Mouse (Mus musculus) NIH3T3 (cell line): ENCODE measurements at regions not wholly inside any gene's neighbourhood (a gene's known extent, or its start where the extent isn't known, plus 50 kb on each side); places are given as distances from the start of the nearest gene placed in this dataset.

Experiments
- DNase-seq: peaks from one replicate; pipeline ENCODE4 v3.0.0-alpha.2; 2012; ENCODE audit warnings: low read depth

DNA sequence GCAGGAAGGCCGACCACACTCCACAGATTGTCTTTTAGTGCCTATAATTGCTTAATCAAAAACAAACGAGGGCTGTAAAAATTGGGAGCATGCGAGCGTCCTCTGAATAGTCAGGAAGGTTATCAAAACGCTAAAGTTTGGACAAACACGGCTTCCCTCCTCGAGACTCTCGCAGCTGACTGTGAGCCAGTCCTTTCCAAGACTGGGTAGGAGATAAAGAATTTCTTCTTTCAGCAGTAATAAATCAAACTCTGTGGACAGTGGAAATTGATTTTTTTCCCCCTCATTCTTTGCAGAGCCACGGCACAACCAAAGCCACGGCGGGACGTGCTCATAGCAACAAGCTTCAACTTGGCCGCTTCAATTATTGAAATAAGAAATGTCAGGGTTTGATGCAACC is 119.7 kb upstream of the Kazn start:
- DNase-seq, result no peak

DNA sequence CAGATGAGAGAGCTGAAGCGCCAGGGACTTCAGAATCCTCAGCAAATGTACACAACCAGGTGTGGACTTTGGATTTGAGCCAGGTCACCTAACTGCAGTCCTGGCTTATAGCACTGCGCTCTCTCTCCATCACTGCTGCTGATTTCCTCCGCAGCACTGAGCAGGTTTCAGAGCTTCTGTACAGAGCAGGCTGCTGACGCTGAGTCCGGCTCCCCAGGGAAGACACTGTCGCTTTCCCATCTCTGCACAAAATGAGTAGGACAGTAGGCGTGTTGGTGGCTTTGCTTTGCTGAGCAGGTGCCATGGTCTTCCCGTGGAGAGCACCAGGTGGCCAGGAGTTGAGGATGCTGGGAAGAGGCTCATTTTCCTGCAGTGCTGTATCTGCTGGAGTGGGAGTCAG is 116.2 kb upstream of the Kazn start:
- DNase-seq, result no peak

DNA sequence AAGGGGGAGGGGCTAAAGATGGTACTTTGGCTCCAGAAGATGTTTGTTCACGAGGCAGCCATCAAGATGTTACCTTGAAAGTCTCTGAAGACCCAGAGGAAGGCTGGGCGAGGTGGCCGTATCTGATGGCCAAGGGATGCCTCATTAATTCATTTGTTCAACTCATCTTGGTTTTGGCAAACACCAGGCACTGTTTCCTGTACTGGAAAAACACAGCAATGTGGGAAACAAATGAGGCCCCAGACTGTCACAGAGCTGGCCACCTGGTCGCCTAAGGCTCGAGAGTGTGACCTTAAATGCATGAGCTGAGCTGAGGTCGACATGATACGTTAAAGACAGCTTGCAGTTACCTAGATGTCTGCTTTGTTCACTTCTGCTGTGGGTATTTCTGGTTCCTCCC is 114.3 kb upstream of the Kazn start:
- DNase-seq, result no peak

DNA sequence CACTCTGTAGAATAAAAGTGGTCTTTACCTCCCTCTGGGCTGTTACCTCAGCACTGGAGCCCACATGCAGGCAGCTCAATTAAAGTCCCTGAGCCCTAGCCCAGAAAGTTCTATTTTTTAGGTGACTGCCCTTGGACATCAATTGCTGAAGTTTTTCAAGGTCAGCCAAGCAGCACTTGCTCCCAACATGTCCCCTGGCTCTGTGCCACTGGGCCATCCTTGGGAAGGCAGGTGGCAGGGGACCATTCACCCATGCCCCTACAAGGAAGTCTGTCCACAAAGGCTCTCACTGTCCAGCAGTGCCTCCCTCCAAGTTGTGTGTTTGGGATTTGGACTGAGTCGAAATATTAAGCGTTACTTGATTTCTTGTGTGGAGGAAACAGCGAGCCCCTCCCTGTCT is 112.6 kb upstream of the Kazn start:
- DNase-seq, result no peak

DNA sequence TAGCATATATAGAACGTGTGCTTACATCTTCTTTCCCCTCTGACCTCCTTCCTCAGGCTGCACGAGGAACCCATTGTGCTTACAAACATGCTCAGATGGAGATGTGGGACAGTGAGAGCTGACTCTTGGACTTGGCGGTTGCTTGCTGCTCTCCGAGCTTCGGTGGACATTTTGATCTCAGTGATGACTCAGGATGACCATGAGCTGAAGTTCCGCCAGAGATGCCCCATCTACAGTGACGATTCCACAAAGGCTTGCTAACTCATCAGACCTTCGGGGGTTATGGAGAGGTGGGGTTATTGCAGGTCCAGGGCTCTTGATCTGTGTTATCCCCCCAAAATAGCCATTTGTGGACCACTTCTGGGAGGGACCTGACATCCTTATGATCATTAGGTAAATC is 111.8 kb upstream of the Kazn start:
- no peak for DNase-seq

DNA sequence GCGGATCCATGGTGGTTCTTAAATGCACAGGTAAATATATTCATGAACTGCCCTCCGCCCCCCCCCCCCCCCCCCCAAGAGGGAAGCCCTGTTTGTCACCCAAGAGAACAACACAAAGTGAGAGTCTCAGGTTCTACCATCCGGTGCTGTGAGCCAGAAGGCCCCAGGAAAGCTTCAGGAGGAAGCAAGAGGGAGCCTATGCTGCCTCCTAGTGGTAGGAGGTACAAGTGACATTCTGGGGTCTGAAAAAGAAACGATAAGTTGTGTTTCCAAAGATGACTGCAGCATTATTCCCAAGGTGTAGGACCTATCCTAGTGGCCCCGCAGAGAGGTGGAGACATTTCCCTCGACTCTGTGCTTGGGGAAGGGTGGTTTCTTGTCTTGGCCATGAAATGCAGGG is 109.7 kb upstream of the Kazn start:
- DNase-seq, result no peak

DNA sequence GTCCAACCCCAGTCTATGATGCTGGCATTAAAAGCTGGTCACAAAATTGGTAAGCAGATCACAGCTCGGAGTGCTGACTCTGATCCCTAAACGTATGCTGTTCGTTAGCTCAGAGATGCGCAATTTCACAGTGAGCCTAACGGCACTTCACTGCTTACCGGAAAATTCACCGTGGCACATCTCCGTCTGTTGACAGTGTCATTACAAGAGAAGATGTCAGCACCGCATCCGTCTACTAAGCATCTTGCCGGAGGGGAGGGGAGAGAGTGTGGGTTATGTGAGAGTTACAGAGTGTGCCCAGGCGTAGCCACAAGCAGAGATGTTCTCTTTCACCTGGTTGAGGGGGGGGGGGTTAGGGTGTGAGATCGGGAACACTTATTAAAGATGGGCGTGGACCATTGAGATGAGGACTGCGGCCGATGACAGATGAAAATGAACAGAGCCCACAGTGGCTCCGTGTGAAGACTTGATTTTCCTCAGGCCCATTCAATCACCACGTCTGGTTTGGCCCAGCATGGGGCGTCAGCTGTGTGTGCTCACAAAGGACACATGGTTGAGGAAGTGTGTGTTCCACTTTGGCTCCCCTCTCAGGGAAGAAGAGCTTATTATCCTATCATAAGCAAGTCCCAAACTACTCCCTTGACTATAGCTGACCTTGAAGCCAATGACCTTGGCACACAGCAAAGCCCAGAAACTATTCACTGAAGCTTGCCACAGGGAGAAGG is 103.4 kb upstream of the Kazn start:
- no peak for DNase-seq

DNA sequence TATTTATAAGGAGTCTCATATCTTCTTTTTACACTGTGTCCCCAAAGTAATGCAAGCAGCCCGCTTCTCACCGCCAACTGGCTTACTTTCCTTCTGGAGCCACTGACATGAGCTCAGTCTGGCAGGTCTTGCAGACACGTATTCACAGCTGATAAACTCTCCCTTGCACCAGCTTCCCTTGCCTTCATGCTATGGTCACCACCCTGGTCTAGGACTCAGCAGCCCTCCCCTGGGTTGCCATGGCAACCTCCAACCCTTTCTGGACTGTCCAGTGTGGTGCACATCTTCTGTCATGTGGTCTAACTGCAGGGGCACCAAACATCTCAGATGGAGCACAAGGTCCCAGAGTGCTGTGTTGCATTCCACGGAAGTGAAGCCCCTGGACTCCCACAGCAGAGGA is 102.1 kb upstream of the Kazn start:
- no peak for DNase-seq

DNA sequence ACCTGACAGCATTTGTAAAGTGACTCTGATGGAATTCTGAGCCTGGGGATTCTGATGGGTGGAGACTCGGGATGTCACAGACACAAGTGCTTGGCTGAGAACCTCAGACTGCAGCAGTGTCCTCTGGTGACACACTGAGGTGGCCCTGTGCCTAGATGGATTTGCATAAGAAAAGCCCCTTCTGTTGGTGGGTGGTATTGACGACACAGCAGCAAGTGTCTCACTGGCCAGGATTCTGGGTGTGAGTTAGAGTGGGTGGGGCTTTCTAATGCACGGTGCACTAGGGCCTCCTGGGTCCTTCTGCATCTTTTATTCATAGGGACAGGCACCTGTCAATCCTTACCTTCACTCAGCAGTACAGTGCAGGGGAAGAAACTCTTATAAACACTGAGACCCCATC is 100.9 kb upstream of the Kazn start:
- DNase-seq, result no peak

DNA sequence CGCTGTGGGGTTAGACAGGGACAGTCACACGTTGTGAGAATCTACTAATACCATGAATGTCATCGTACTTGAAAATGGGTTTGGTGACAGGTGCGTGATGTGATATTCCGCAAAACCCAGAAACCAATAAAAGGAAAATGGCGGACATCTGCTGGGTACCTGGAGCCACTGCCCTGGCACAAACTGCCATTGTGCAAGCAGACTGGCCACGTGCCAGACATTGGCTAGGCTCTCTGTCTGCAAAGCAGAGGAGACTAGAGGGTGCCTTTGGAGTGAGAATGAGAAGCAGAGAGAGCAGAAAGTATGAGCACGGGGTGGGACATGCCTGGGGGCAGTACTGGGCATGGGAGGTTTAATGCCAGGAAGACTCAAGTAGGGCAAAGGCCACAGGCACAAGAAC is 98.5 kb upstream of the Kazn start:
- no peak for DNase-seq

DNA sequence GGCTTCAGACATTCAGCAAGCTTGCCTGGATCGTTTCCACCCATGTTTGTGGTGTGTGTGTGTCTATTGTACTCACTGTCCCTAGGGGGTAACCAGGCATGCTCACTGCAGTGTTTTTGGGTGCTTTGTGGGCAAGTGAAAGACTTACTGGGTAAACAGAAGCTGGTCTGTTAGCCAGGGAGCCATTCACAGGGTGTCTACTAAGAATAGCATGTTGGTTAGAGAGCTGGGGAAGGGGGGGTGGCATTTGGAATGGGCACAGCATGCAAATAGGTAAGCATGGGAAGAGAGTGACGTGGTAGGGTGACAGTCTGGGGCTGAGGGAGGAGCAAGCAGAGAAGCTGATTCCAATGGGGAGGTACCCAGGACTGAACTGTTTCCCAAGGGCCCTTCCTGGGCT is 97.7 kb upstream of the Kazn start:
- no peak for DNase-seq

DNA sequence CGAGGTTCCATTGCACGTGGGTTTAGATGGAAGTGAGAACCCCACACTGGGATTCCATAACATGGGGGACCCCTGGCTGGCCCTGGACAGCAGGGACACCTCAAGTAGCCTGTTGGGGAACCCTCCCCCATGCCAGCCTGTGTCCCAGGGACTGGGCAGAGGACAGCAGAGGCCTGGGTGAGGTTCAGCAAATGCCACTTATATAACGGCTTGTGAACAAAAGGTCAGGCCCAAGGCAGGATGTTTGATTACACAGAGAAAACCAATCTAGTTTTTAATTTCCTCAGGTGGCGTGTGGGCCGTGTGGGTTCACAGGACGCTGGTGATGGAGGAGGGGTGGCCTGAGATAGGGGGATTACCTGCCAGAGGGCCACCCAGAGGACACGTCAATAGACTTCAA is 94.9 kb upstream of the Kazn start:
- no peak for DNase-seq

DNA sequence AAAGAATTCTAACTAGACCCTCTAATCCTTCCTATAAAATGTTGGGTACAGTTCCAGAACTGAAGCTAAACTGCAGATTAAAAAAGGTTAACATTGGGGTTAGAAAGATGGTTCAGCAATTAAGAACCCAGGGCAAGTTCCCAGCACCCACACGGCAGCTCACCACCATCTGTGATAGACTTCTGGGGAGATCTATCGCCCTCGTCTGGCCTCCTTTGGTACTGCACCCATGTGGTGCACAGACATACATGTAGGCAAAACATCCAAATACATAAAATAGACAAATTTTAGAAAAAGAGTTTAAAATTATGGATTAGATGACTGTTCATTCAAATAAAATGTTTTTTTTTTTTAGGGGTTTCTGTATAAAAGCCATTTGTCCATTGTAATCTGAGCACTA is 91.4 kb upstream of the Kazn start:
- DNase-seq, result no peak

DNA sequence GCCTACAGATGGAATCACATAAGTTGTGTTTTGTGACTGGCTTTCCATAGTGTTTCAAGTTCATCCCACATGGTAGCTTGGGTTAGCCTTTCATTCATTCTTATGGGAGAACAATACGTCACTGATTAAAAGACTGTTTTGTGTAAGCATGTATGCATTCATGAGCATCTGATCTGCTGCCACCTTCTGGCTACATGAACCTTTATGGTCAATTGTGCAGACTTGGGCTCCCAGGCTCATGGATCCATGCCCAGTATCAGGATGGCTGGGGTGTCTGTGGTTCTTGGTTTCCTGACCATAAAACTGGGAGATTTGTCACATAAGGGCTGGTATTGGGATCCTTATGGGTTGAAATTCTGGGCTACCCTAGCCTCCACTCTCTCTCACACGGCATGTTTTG is 90.4 kb upstream of the Kazn start:
- no peak for DNase-seq

DNA sequence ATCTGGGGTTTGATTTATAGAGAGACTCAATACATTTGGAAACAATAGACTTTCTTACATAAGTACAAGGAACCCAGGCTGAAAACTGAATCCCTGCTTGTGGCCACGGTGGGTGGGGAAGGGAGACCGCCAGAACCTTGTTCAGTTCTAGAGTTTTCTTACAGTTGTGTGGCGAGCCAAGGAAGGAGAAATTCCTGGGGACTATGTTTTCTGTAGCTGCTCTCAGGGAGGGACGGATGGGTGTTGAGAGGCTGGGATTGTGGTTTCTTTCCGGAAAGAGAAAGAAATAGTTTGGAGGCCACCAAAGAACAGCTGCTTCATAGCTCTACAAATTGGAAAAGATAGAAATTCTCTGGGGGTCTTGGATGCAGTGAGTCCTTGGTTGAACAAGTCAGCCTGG is 87.3 kb upstream of the Kazn start:
- DNase-seq, result no peak

DNA sequence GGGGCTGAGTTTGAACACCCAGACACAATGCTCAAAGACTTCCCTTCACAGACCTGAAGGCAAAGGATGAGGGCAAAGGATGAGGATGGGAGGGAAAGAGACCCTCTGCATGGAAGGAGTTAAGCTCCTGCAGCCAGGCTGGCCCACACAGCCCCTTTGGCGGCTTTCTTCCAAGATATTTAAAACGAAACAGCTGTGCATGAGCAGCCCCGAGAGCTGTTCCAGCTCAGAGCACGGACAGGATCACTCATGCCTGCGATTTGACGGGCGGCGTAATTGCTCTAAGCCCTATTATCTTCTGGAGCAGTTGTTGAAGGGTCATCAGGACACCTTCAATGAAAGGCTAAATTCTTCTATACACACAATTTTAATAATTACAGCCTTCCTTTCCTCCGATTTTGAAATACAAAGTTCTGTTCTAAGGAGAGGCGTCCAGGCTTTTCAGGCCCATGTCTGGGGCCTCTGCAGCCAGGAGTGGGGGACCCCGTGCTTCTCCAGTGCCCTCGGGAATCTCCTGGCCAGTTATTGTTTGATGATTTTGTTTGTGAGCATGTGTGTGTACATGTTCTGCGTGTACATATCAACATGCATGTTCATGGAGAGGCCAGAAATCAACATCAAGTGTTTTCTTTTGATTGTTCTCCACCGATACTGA is 82.1 kb upstream of the Kazn start:
- DNase-seq, result no peak

DNA sequence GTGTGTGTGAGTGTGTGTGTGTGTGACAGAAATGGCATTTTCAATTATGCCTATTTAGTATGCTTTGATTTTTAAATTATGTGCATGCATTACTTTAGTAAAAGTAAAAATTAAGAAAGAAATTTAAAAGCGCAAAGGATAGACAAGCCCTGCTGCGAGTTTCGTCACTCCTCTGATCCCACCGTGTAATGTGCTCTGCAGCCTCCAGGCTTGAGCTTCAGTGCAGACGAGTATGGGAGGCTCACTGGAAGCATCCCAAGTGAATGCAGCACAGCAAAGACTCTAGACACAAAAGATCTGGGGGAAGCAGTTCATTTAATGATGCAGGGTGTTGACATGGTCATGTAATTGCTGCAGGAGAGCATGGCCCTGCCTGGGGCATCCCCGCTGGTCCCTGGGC is 71.1 kb upstream of the Kazn start:
- no peak for DNase-seq

DNA sequence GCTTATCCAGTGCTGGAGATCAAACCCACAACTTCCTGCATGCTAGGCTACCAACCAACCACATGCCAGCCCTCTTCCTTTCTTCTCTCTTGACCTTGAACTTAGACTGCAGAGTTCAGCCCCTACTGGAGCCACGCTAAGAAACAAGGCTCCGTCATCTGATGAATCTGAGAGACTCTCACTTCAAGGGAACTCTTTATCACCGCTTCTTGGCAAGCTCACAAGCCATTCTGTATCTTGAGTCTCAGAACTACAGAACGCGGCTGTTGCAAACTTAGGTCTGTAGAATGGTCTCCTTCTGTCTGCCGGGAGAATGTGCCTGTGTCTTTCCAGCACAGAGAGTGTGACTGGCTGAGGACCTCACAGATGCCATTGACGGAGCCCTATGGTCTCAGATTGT is 69.1 kb upstream of the Kazn start:
- no peak for DNase-seq

DNA sequence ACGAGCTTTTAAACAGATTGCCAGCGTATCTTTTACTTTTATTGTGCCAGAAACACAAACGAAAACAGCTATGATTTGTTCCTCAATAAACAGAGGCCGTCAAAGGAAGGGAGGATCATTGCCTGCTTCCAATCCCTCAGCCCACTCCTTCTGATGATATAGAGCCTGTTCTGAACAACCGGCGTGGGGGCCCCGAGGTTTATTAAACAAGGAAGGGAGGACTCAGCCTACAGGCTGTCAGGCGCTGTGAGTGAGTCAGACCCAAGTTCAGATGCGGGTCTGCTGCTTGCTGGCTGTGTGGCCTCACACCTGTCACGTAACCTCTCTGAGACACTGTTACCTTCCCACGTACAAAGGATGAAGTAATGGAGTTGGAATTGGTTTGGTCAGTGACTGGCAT is 68.1 kb upstream of the Kazn start:
- no peak for DNase-seq

DNA sequence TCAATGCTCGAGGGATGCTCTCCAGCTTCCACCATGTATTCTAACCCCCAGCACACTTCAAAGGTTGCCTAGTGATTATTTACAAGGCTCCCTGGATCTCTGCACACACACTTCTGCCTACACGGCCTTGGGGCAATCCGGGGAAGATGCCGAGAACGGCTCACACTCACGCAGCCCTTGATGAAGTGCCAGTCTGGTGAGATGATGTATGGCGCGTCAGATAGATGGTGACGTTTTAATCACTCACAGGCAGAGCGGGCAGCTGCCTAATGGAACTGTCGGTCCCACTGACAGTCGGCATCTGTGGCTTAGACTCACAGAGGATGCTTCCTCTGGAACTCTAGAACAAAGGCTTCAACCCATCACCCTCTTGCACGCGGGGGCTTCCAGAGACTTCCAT is 66.9 kb upstream of the Kazn start:
- no peak for DNase-seq

DNA sequence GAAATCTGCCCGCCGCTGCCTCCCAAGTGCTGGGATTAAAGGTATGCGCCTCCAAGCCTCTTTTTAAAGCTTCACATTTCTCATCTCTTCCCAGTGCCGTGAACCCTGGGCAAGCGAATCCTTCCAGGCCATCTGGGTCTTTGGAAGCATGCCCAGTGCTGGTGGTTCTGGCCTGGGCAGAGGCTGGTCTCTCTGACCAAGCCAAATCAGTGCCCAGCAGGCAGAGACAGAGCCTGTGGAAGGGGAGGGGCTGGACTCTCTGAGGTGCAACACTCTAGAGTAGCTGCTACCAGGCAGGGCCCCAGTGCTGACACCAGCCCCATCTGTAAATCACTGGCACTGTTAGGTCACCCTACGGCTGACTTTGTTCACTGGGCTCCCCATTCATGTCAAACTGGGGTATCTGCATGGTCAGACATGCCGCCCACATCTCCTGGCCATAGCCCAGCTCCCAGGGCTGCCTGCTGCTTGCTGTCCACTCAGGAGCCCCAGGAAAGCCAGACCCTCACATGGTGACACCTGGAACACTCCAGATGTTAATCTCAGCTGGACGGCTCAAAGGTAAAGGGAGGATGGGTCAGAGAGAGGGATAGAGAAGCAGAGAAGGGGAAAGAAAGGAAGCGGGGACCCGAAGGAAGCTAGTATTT is 64.3 kb upstream of the Kazn start:
- DNase-seq, result no peak

DNA sequence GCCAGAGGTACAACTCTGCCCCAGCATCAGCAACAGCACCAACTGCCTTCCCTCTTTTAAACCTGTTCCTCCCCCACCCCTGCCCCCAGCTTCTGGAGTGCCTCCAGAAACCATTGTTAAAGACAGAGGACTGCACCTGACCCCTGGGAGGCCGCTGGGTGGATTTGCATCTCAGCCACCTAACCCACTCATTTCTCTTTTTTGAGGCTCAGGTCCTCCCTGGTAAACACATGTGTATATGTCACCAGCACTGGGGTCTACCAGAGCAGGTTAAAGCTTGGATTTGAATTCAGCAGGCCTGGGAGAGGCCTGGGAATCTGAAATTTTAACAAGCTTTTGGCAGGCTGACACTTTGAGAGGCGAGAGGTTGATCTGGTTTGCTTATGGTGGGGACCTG is 63.5 kb upstream of the Kazn start:
- no peak for DNase-seq

DNA sequence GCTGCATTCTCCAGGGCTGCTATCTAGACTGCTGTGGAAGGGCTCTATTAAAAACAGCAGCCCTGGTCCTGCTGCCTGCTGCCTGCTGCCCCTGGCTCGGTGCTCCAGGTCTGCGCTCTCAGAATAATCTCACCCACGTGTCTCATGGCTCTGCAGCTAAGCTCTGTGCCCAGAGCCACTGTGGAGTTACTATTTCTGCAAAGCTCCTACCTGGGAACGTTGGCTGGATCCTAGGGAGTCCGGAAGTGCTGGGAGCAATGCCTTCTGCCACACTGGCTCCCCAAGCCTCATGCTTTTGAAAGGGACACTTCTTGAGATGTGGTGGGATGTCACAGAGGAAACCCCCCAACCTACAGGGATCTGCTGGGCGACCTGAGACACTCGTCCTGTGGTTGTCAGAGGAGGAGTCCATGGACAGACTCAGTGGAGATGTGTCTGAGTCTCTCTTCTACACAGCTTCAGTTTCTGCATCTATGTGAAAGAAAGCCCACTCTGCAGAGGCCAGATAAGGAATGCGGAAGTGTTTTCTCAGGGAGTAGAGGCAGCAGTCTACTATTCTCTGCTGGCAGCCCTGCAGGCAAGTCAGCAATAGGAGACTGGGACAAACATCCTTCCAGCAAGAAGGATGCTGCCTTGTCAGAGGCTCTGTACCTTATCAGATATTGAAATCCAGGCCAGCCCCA is 63.0 kb upstream of the Kazn start:
- DNase-seq, result no peak
